In the genomic region with DNA sequence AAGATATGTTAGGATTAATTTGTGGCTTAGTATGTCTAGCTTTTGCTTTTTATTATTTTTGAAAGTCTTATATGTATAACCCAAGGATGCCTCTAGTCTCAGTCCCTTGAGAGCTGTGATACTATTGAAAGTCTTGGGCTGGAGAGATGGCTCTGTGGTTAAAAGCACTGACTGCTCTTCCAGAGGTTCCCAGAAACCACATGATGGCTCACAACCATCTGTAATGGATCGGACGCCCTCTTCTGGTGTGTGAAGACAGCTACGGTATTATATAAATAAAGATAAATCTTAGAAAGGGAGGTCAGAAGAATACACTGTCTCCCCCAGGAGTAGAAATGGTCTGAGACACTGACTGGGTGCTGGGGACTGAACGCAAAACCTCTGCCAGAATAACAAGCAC, we compare ENCODE assay signal across 25 mouse cellular contexts.
"Had no signal": no experiment of that assay in that cellular context is flagged by ENCODE, and none has a peak within 500 bp of the region (broad histone marks: within the 10 kb centered on the region; RNA-seq: fewer than 3 reads in every experiment).

No protein-coding gene starts in this region.

- DNase-seq: gastrocnemius, adult 2 months; gastrocnemius, postnatal 10 days; gastrocnemius, postnatal 25 days; heart, adult 18-20 months; heart, postnatal 10 days; heart, postnatal 36 days; kidney, adult 11 months; kidney, adult 2 months; kidney, adult 9 months; kidney, postnatal 14 days; kidney, postnatal 36 days; layer of hippocampus, adult 9-11 months; layer of hippocampus, postnatal 36 days; left cerebral cortex, postnatal 4 days had no signal

- H3K4me1 ChIP-seq: heart, embryonic 10.5 days; heart, embryonic 12.5 days; hindbrain, embryonic 13.5 days; hindbrain, embryonic 15.5 days; kidney, embryonic 15.5 days; limb, embryonic 13.5 days; limb, embryonic 15.5 days; liver, embryonic 12.5 days had no signal

- H3K27me3 ChIP-seq: heart, embryonic 12.5 days; hindbrain, embryonic 13.5 days; hindbrain, embryonic 15.5 days; kidney, embryonic 15.5 days; limb, embryonic 13.5 days; limb, embryonic 15.5 days; liver, embryonic 12.5 days had no signal

- H3K9me3 ChIP-seq: heart, embryonic 10.5 days; heart, embryonic 12.5 days; hindbrain, embryonic 13.5 days; hindbrain, embryonic 15.5 days; kidney, embryonic 15.5 days; limb, embryonic 13.5 days; limb, embryonic 15.5 days; liver, embryonic 12.5 days had no signal

- H3K9ac ChIP-seq: heart, embryonic 12.5 days; hindbrain, embryonic 13.5 days; hindbrain, embryonic 15.5 days; kidney, embryonic 15.5 days; limb, embryonic 13.5 days; limb, embryonic 15.5 days; liver, embryonic 12.5 days; liver, embryonic 14.5 days had no signal

- H3K27ac ChIP-seq: gastrocnemius, adult 2 months; heart, embryonic 10.5 days; hindbrain, embryonic 13.5 days; hindbrain, embryonic 15.5 days; hindbrain, postnatal 0 days; kidney, embryonic 15.5 days; kidney, postnatal 0 days; limb, embryonic 13.5 days; limb, embryonic 15.5 days; liver, embryonic 12.5 days; liver, embryonic 14.5 days had no signal

- H3K4me3 ChIP-seq: gastrocnemius, adult 2 months; heart, embryonic 10.5 days; heart, embryonic 12.5 days; hindbrain, embryonic 13.5 days; hindbrain, embryonic 15.5 days; kidney, embryonic 15.5 days; limb, embryonic 13.5 days; limb, embryonic 15.5 days; liver, embryonic 12.5 days had no signal
